Mouse (Mus musculus) layer of hippocampus, adult 2 months (tissue): ENCODE measurements around the gene Tbc1d21. TPM values are rescaled to one million over a fixed set of nuclear protein-coding genes. Genes with fewer than 3 reads are reported as not detected.

Experiments used
- DNase-seq, 2 experiments: peaks; one replicate each; pipeline ENCODE4 v3.0.0; 2022; ENCODE audit warnings: low spot score in 2 of 2
- H3K27ac ChIP-seq: fragments of 200-600 bp; 2 replicates; pipeline ENCODE4 v1.8.1; 2022
- H3K4me3 ChIP-seq: fragments of 200-600 bp; 2 replicates; pipeline ENCODE4 v1.8.1; 2022; ENCODE audit warnings: mild to moderate bottlenecking
- CTCF ChIP-seq: fragments of 200-600 bp; conservative IDR thresholded peaks from 2 replicates; pipeline ENCODE4 v1.8.1; 2022; ENCODE audit warnings: antibody characterized with exemption, mild to moderate bottlenecking, moderate library complexity
- total RNA-seq, 2 experiments: library from RNA; stranded (reverse); gene quantifications; 2 replicates each; pipeline ENCODE4 v1.2.3; 2021

Tbc1d21 gene
- total RNA-seq, 2 experiments from 2014 or later: not detected

GRCm38 (mm10) chr9:58369644-58370043 lies 611 bp downstream of the Tbc1d21 start:
- H3K27ac ChIP-seq: no peak overlapping the region
- TF ChIP-seq CTCF: peak; percentile 86
- H3K4me3 ChIP-seq: no peak overlapping the region
- peak; percentile 26 to 46 for DNase-seq

DNA sequence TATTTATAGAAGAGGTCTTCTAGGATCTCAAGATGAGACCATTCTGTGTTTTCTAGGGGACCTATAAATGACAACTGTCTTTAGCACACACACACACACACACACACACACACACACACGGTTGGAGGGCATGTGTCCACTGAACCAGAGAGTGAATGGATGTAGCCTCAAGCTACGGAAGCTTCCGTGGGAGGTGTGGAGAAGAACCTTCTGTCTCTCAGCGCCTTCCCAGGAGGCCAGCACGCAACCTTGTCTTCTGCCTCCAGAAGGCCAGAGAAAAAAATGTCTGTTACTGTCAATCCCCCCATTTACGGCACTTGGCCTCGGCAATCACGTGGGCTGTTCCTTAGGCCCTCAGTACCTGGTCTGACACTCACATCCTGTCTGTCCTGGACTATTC lies 5.9 kb downstream of the Tbc1d21 start:
- no peak for TF ChIP-seq CTCF
- DNase-seq: no peak
- Histone ChIP-seq H3K27ac (no peak overlapping the region), H3K4me3 (no peak overlapping the region)

DNA sequence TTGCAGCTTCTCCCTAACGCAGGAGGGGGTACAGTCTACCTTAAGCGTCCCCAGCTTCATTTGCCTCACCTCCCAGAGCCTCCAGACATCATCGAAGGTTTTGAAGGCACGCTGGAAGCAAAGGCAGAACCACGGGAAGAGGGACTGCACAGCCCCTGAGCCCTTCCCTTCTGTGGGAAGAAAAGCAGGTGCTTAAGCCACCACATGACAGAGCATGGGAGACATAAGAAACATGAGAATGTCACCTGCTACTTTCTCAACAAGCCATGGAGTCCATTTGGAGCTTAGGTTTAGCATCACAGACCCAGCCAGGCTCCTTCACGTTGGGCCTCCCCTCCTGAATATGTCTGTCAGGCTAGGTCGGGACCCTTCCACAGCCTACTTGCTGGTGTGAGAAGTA lies 8.3 kb downstream of the Tbc1d21 start:
- H3K27ac ChIP-seq: no peak overlapping the region
- no peak overlapping the region for H3K4me3 ChIP-seq
- TF ChIP-seq CTCF: no peak
- DNase-seq: no peak

GRCm38 (mm10) chr9:58361373-58361772 lies 8.9 kb downstream of the Tbc1d21 start:
- H3K27ac ChIP-seq: no peak overlapping the region
- H3K4me3 ChIP-seq: no peak overlapping the region
- no peak for TF ChIP-seq CTCF
- DNase-seq: no peak

GRCm38 (mm10) chr9:58355262-58356050 lies 14.8 kb downstream of the Tbc1d21 start:
- no peak overlapping the region for H3K4me3 ChIP-seq
- no peak for DNase-seq
- H3K27ac ChIP-seq: no peak overlapping the region
- no peak for TF ChIP-seq CTCF

- H3K27ac ChIP-seq: no peak overlapping the region
- no peak for TF ChIP-seq CTCF
- H3K4me3 ChIP-seq: no peak overlapping the region
- DNase-seq: no peak
Measured at GRCm38 (mm10) chr9:58354701-58355100, 15.6 kb downstream of the Tbc1d21 start.

DNA sequence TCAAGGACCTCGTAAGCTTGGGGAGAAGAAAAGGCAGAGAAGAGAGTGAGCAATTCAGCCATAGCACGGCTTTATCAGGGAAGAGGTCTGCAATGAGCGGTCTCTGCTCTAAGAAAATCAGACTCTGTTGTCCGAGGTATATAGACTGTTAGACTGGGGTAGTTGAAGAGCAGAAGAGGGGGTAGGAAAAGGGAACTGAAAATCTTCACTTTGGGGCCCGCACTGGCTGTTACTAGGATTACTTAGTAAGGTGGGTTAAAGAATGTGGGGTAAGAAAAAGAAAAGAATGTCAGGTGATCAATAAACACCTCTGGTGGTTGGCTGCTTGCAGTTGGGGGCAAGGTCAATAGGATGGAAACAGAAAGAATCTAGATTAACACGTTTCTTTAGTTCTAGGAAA lies 17.0 kb downstream of the Tbc1d21 start:
- no peak for TF ChIP-seq CTCF
- Histone ChIP-seq H3K4me3 (no peak overlapping the region), H3K27ac (no peak overlapping the region)
- no peak for DNase-seq

DNA sequence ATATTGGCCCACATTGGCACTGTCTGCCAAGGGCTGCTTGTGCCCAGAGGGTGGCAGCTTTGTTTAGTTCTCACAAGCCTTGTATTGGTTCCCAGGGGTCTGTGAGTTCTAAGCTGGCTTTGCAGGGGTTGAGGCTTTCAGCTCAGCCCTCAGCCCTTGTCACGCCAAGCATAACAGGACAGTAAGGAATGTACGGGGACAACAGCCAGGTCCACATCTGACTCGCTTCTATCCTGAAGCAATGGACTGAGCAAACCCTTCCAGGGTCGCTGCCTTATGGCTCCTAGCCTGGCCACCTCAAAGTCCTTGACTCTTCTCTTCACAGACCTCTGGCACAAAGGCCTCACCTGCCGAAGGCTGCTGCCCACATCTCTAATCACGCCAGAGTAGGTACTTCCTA lies 22.5 kb downstream of the Tbc1d21 start:
- DNase-seq: no peak
- no peak overlapping the region for H3K27ac ChIP-seq
- TF ChIP-seq CTCF: no peak

GRCm38 (mm10) chr9:58346498-58346897 lies 23.8 kb downstream of the Tbc1d21 start:
- Histone ChIP-seq H3K4me3 (no peak overlapping the region), H3K27ac (no peak overlapping the region)
- TF ChIP-seq CTCF: no peak
- DNase-seq: no peak

More for the DNA sequence above, 22.5 kb downstream of the Tbc1d21 start:
- no peak overlapping the region for H3K4me3 ChIP-seq

GRCm38 (mm10) chr9:58345963-58346362 lies 24.3 kb downstream of the Tbc1d21 start:
- no peak overlapping the region for H3K27ac ChIP-seq
- TF ChIP-seq CTCF: no peak
- no peak overlapping the region for H3K4me3 ChIP-seq
- no peak for DNase-seq

GRCm38 (mm10) chr9:58341795-58342194 lies 28.5 kb downstream of the Tbc1d21 start:
- TF ChIP-seq CTCF: peak; percentile 28; the same call in 1 of the 2 replicates
- H3K4me3 ChIP-seq: no peak overlapping the region
- no peak overlapping the region for H3K27ac ChIP-seq
- no peak for DNase-seq

- no peak for DNase-seq
- no peak overlapping the region for H3K27ac ChIP-seq
- H3K4me3 ChIP-seq: no peak overlapping the region
- TF ChIP-seq CTCF: no peak
Measured at GRCm38 (mm10) chr9:58336650-58337281, 33.5 kb downstream of the Tbc1d21 start.

DNA sequence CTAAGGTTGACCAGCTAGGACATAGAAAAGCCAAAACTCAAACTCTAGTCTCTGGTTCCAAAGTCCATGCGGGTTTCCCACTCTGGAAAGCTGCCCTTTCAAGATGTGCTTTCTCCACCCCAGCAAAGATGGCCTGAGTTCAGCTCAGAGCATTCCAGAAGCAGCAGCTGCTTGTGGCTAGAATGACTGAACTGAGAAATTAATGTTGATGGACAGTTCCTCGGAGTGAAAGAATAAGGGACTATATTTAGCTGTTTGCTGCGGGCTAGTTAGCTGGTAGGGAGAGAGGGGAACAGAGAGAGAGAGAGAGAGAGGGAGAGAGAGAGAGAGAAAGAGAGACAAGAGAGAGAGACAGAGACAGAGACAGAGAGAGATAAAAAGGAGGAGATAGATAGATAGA lies 39.0 kb downstream of the Tbc1d21 start:
- no peak overlapping the region for H3K4me3 ChIP-seq
- no peak for DNase-seq
- no peak for TF ChIP-seq CTCF
- peak overlapping the region; percentile 75 for H3K27ac ChIP-seq

GRCm38 (mm10) chr9:58330293-58330692 lies 40.0 kb downstream of the Tbc1d21 start:
- Histone ChIP-seq H3K27ac (peak overlapping the region; percentile 75), H3K4me3 (no peak overlapping the region)
- TF ChIP-seq CTCF: peak; percentile 97
- peak; percentile 68 to 75 for DNase-seq
